Mouse (Mus musculus) hindbrain, postnatal 0 days (tissue): ENCODE results near the gene Trak1. TPM values are rescaled to one million over a fixed set of nuclear protein-coding genes. Genes with fewer than 3 reads are reported as not detected.

Source experiments
- ATAC-seq: fragments of 200-750 bp; cut with Nextera tagmentation; 2 replicates; pipeline ENCODE4 v1.8.0; 2017; ENCODE audit warnings: mild to moderate bottlenecking, moderate TSS enrichment, moderate library complexity
- DNase-seq: peaks from one replicate; pipeline ENCODE4 v3.0.0-alpha.2; 2015; ENCODE audit warnings: low spot score
- H3K27ac ChIP-seq: fragments of 300-500 bp; sonication (generic); 2 replicates; pipeline ENCODE4 v1.5.1; 2014; ENCODE audit warnings: mild to moderate bottlenecking
- H3K27me3 ChIP-seq: fragments of 300-500 bp; sonication (generic); 2 replicates; pipeline ENCODE4 v1.6.1; 2014; ENCODE audit warnings: low read length, mixed read lengths; ENCODE audit not compliant: insufficient read depth
- H3K36me3 ChIP-seq: fragments of 300-500 bp; sonication (generic); 2 replicates; pipeline ENCODE4 v1.6.1; 2014; ENCODE audit warnings: low read length, mixed read lengths; ENCODE audit not compliant: insufficient read depth
- H3K4me1 ChIP-seq: fragments of 300-500 bp; sonication (generic); 2 replicates; pipeline ENCODE4 v1.6.1; 2014; ENCODE audit warnings: antibody characterized with exemption, low read length, mixed read lengths; ENCODE audit not compliant: insufficient read depth
- H3K4me2 ChIP-seq: fragments of 300-500 bp; sonication (generic); 2 replicates; pipeline ENCODE4 v1.6.1; 2014; ENCODE audit warnings: low read depth, mild to moderate bottlenecking, low read length, moderate library complexity, mixed read lengths
- H3K4me3 ChIP-seq: fragments of 300-500 bp; sonication (generic); 2 replicates; pipeline ENCODE4 v1.5.1; 2014; ENCODE audit warnings: low read length
- H3K9ac ChIP-seq: fragments of 300-500 bp; sonication (generic); replicated peaks from 2 replicates; pipeline ENCODE4 v1.6.1; 2014; ENCODE audit warnings: mild to moderate bottlenecking, low read length, moderate library complexity, mixed read lengths
- H3K9me3 ChIP-seq: fragments of 300-500 bp; sonication (generic); 2 replicates; pipeline ENCODE4 v1.6.1; 2016; ENCODE audit warnings: low read length, mixed read lengths
- CTCF ChIP-seq: IDR thresholded peaks from 2 replicates; pipeline ENCODE4 v1.5.1; 2016; ENCODE audit warnings: antibody characterized with exemption, control low read depth, low read depth
- WGBS: fragments of 180-500 bp; shearing (Covaris S2); extraction: QIAGEN DNeasy Blood & Tissue Kit; methylation state at CpG from one replicate; pipeline ENCODE4 v1.1.7; 2014; 5-methylcytosine and 5-hydroxymethylcytosine counted together
- polyA plus RNA-seq: library from polyadenylated mRNA; unstranded; fragments of >200 nt; fragmentation: Nextera tagmentation; extraction: Ambion mirVana; gene quantifications from 2 replicates; pipeline ENCODE4 v1.2.1, GENCODE M21; 2015
- total RNA-seq: library from RNA; depleted of rRNA; stranded (reverse); fragments of >200 nt; gene quantifications from 2 replicates; pipeline ENCODE4 v1.2.3, GENCODE M21; 2014

Gene Trak1
- total and polyA plus RNA-seq, 2 experiments from 2014 or later = 57.8 to 129 TPM

- H3K4me1 ChIP-seq = peaks cover 43% of the 10 kb centered on the region
- ATAC-seq (no peak; the same call in 1 of the 2 replicates), DNase-seq (peak; percentile 55)
- TF ChIP-seq CTCF = no peak
- H3K4me2 ChIP-seq = no peak overlapping the region
- no peak overlapping the region for H3K9ac ChIP-seq
- no peaks in the 10 kb centered on the region for H3K36me3 ChIP-seq
- peak overlapping the region; percentile 36; the same call in 1 of the 2 replicates for H3K27ac ChIP-seq
- no peaks in the 10 kb centered on the region for H3K27me3 ChIP-seq
- 10% methylated on average over 4 of the region's 4 CpGs for WGBS
- H3K9me3 ChIP-seq = no peaks in the 10 kb centered on the region
- H3K4me3 ChIP-seq = no peak overlapping the region
These were observed 12.0 kb downstream of the Trak1 start for GRCm38 (mm10) chr9:121309287-121309686.

GRCm38 (mm10) chr9:121310501-121310900, 13.2 kb downstream of the Trak1 start:
- no peaks in the 10 kb centered on the region for H3K36me3 ChIP-seq
- 45% methylated on average over 7 of the region's 7 CpGs for WGBS
- H3K4me1 ChIP-seq = peaks cover 49% of the 10 kb centered on the region
- no peaks in the 10 kb centered on the region for H3K27me3 ChIP-seq
- H3K27ac ChIP-seq = no peak overlapping the region
- DNase-seq (no peak), ATAC-seq (no peak)
- no peaks in the 10 kb centered on the region for H3K9me3 ChIP-seq
- no peak overlapping the region for H3K4me3 ChIP-seq
- no peak overlapping the region for H3K4me2 ChIP-seq
- no peak for TF ChIP-seq CTCF
- H3K9ac ChIP-seq = no peak overlapping the region

GRCm38 (mm10) chr9:121311846-121312236, 14.5 kb downstream of the Trak1 start:
- H3K9ac ChIP-seq = 0 out of 2 replicates have a peak overlapping the region, but pooled peaks have one; percentile 3
- H3K4me3 ChIP-seq = no peak overlapping the region
- DNase-seq (no peak), ATAC-seq (no peak)
- peaks cover 62% of the 10 kb centered on the region for H3K4me1 ChIP-seq
- no peaks in the 10 kb centered on the region for H3K36me3 ChIP-seq
- TF ChIP-seq CTCF = no peak
- WGBS = 38% methylated on average over 6 of the region's 6 CpGs
- no peaks in the 10 kb centered on the region for H3K27me3 ChIP-seq
- H3K9me3 ChIP-seq = no peaks in the 10 kb centered on the region
- H3K4me2 ChIP-seq = no peak overlapping the region
- peak overlapping the region; percentile 32; the same call in 1 of the 2 replicates for H3K27ac ChIP-seq

- DNase-seq = peak; percentile 44
- TF ChIP-seq CTCF = no peak
- H3K27ac ChIP-seq = peak overlapping the region; percentile 32
These were observed 15.1 kb downstream of the Trak1 start for GRCm38 (mm10) chr9:121312237-121312891.

GRCm38 (mm10) chr9:121313656-121314374, 16.5 kb downstream of the Trak1 start:
- ATAC-seq (peak; percentile 48), DNase-seq (peak; percentile 81)
- H3K4me1 ChIP-seq = peaks cover 65% of the 10 kb centered on the region
- H3K27me3 ChIP-seq = no peaks in the 10 kb centered on the region
- H3K9me3 ChIP-seq = no peaks in the 10 kb centered on the region
- WGBS = 3% methylated on average over 21 of the region's 21 CpGs
- no peak for TF ChIP-seq CTCF
- peak overlapping the region; percentile 55 for H3K4me2 ChIP-seq
- H3K36me3 ChIP-seq = no peaks in the 10 kb centered on the region
- H3K27ac ChIP-seq = peak overlapping the region; percentile 82
- H3K4me3 ChIP-seq = peak overlapping the region; percentile 18
- H3K9ac ChIP-seq = no peak overlapping the region; the same call in 1 of the 2 replicates

More at GRCm38 (mm10) chr9:121312237-121312891, 15.1 kb downstream of the Trak1 start:
- 0 out of 2 replicates have a peak overlapping the region, but pooled peaks have one; percentile 3 for H3K9ac ChIP-seq
- H3K9me3 ChIP-seq = no peaks in the 10 kb centered on the region
- WGBS = 26% methylated on average over 10 of the region's 10 CpGs
- H3K27me3 ChIP-seq = no peaks in the 10 kb centered on the region
- no peak overlapping the region for H3K4me3 ChIP-seq
- H3K36me3 ChIP-seq = no peaks in the 10 kb centered on the region
- ATAC-seq = no peak
- H3K4me1 ChIP-seq = peaks cover 62% of the 10 kb centered on the region
- H3K4me2 ChIP-seq = 0 out of 2 replicates have a peak overlapping the region, but pooled peaks have one; percentile 5

GRCm38 (mm10) chr9:121314541-121315152, 17.3 kb downstream of the Trak1 start:
- DNase-seq (peak; percentile 58), ATAC-seq (no peak)
- 17% methylated on average over 14 of the region's 14 CpGs for WGBS
- no peak for TF ChIP-seq CTCF
- no peaks in the 10 kb centered on the region for H3K9me3 ChIP-seq
- H3K27ac ChIP-seq = peak overlapping the region; percentile 82
- H3K4me1 ChIP-seq = peaks cover 60% of the 10 kb centered on the region
- H3K4me3 ChIP-seq = peak overlapping the region; percentile 18; the same call in 1 of the 2 replicates
- no peak overlapping the region; the same call in 1 of the 2 replicates for H3K9ac ChIP-seq
- no peaks in the 10 kb centered on the region for H3K27me3 ChIP-seq
- H3K36me3 ChIP-seq = no peaks in the 10 kb centered on the region
- H3K4me2 ChIP-seq = peak overlapping the region; percentile 55
